Mouse (Mus musculus) liver, embryonic 14.5 days (tissue): ENCODE results near the gene Stam2. TPM values are rescaled to one million over a fixed set of nuclear protein-coding genes. Genes with fewer than 3 reads are reported as not detected.

ENCODE experiments used
- ATAC-seq: fragments of 200-750 bp; cut with Nextera tagmentation; 2 replicates; pipeline ENCODE4 v1.8.0; 2017; ENCODE audit warnings: moderate number of reproducible peaks, mild to moderate bottlenecking, moderate library complexity; ENCODE audit not compliant: insufficient read depth
- DNase-seq, 3 experiments: peaks; one replicate each; pipeline ENCODE4 v3.0.0-alpha.2; 2012 to 2013; ENCODE audit warnings: low read depth in 3 of 3, low spot score in 3 of 3
- H3K27ac ChIP-seq: fragments of 300-500 bp; sonication (generic); 2 replicates; pipeline ENCODE4 v1.5.1; 2014; ENCODE audit warnings: moderate library complexity, mild to moderate bottlenecking, control low read depth, inconsistent platforms
- H3K27me3 ChIP-seq: fragments of 300-500 bp; sonication (generic); 2 replicates; pipeline ENCODE4 v1.6.1; 2014; ENCODE audit warnings: mild to moderate bottlenecking, low read length, moderate library complexity; ENCODE audit not compliant: control insufficient read depth, insufficient read depth
- H3K36me3 ChIP-seq: fragments of 300-500 bp; sonication (generic); replicated peaks from 2 replicates; pipeline ENCODE4 v1.6.1; 2014; ENCODE audit warnings: low read depth; ENCODE audit not compliant: control insufficient read depth, insufficient read depth
- H3K4me1 ChIP-seq, 2 experiments: fragments of 200-500 bp in 1 of 2; fragments of 300-500 bp in 1 of 2; sonication (generic) in 1 of 2; replicated peaks; 2 replicates each; pipeline ENCODE4 v1.6.1; 2012 to 2014; ENCODE audit warnings: antibody characterized with exemption in 1 of 2, inconsistent platforms in 1 of 2, low read length in 1 of 2; ENCODE audit not compliant: control insufficient read depth in 2 of 2, insufficient read depth in 2 of 2
- H3K4me2 ChIP-seq: fragments of 300-500 bp; sonication (generic); 2 replicates; pipeline ENCODE4 v1.6.1; 2014; ENCODE audit warnings: low read depth, mild to moderate bottlenecking, control low read depth, moderate library complexity
- H3K4me3 ChIP-seq, 2 experiments: fragments of 200-500 bp in 1 of 2; fragments of 300-500 bp in 1 of 2; sonication (generic) in 1 of 2; 2 replicates each; pipeline ENCODE4 v1.5.1; 2012 to 2014; ENCODE audit warnings: low read depth in 2 of 2, low read length in 2 of 2, mild to moderate bottlenecking in 2 of 2, control low read depth in 1 of 2, inconsistent platforms in 1 of 2, moderate library complexity in 1 of 2; ENCODE audit not compliant: insufficient read depth in 1 of 2
- H3K9ac ChIP-seq: fragments of 300-500 bp; sonication (generic); replicated peaks from 2 replicates; pipeline ENCODE4 v1.6.1; 2014; ENCODE audit warnings: mild to moderate bottlenecking, control low read depth, moderate library complexity
- H3K9me3 ChIP-seq: fragments of 300-500 bp; sonication (generic); 2 replicates; pipeline ENCODE4 v1.6.1; 2016; ENCODE audit warnings: low read length, mixed read lengths; ENCODE audit not compliant: control insufficient read depth
- CTCF ChIP-seq: IDR thresholded peaks from 2 replicates; pipeline ENCODE4 v1.5.1; 2016; ENCODE audit warnings: antibody characterized with exemption, low read depth, control low read depth
- EP300 ChIP-seq: IDR thresholded peaks from 2 replicates; pipeline ENCODE4 v1.6.1; 2016; ENCODE audit warnings: antibody characterized with exemption, low read depth
- WGBS: fragments of 180-500 bp; shearing (Covaris S2); extraction: QIAGEN DNeasy Blood & Tissue Kit; methylation state at CpG from one replicate; pipeline ENCODE4 v1.1.7; 2014; ENCODE audit not compliant: insufficient replicate concordance; 5-methylcytosine and 5-hydroxymethylcytosine counted together
- polyA plus RNA-seq, 2 experiments: library from polyadenylated mRNA; depleted of rRNA in 1 of 2; stranded (reverse) in 1 of 2; unstranded in 1 of 2; fragments of >200 nt; fragmentation: Nextera tagmentation in 1 of 2; extraction: Ambion mirVana in 1 of 2; gene quantifications; 2 replicates each; pipeline versions ENCODE4 v1.2.1 to v1.2.3; 2012 to 2014

The Stam2 gene
- polyA plus RNA-seq, 2 experiments = 2.9 to 9.4 TPM

- Histone ChIP-seq H3K4me3 (no peak overlapping the region), H3K36me3 (no peaks in the 10 kb centered on the region), H3K9ac (no peak overlapping the region), H3K4me2 (no peak overlapping the region), H3K27ac (no peak overlapping the region), H3K4me1 (no peaks in the 10 kb centered on the region), H3K9me3 (no peaks in the 10 kb centered on the region), H3K27me3 (no peaks in the 10 kb centered on the region)
- no peak for DNase-seq
- no peak for TF ChIP-seq EP300
- TF ChIP-seq CTCF = no peak
- ATAC-seq = no peak
- WGBS = 37% methylated on average over 7 of the region's 7 CpGs
These were observed 20.4 kb upstream of the Stam2 start for GRCm38 (mm10) chr2:52762529-52762928.

- H3K36me3 ChIP-seq = no peaks in the 10 kb centered on the region
- ATAC-seq = no peak
- no peak overlapping the region for H3K27ac ChIP-seq
- no peaks in the 10 kb centered on the region for H3K4me1 ChIP-seq
- no peak overlapping the region for H3K4me3 ChIP-seq
- H3K27me3 ChIP-seq = no peaks in the 10 kb centered on the region
- H3K9me3 ChIP-seq = no peaks in the 10 kb centered on the region
- H3K9ac ChIP-seq = no peak overlapping the region
- DNase-seq = peak in 2 of 3 experiments; percentile 9 to 10
- H3K4me2 ChIP-seq = no peak overlapping the region
- WGBS = 19% methylated on average over 10 of the region's 10 CpGs
- TF ChIP-seq CTCF (peak; percentile 72), EP300 (no peak)
These were observed 16.5 kb upstream of the Stam2 start for GRCm38 (mm10) chr2:52758627-52759026.

GRCm38 (mm10) chr2:52756691-52757090 is 14.6 kb upstream of the Stam2 start:
- Histone ChIP-seq H3K27me3 (no peaks in the 10 kb centered on the region), H3K27ac (no peak overlapping the region), H3K36me3 (no peaks in the 10 kb centered on the region), H3K4me2 (no peak overlapping the region), H3K4me3 (no peak overlapping the region), H3K9me3 (no peaks in the 10 kb centered on the region), H3K9ac (no peak overlapping the region), H3K4me1 (no peaks in the 10 kb centered on the region)
- TF ChIP-seq CTCF = peak; percentile 49; the same call in 1 of the 2 replicates
- no peak for TF ChIP-seq EP300
- DNase-seq = no peak
- 11% methylated on average over 3 of the region's 3 CpGs for WGBS
- no peak for ATAC-seq

- no peak overlapping the region for H3K4me2 ChIP-seq
- 54% methylated on average over 3 of the region's 3 CpGs for WGBS
These were observed 11.7 kb upstream of the Stam2 start for GRCm38 (mm10) chr2:52753573-52754317.

GRCm38 (mm10) chr2:52744099-52744498 is 2.0 kb upstream of the Stam2 start:
- Histone ChIP-seq H3K27ac (no peak overlapping the region), H3K9ac (no peak overlapping the region), H3K27me3 (no peaks in the 10 kb centered on the region), H3K36me3 (no peaks in the 10 kb centered on the region), H3K9me3 (no peaks in the 10 kb centered on the region), H3K4me1 (no peaks in the 10 kb centered on the region), H3K4me2 (no peak overlapping the region), H3K4me3 (no peak overlapping the region)
- ATAC-seq = no peak
- TF ChIP-seq CTCF (peak; percentile 36), EP300 (no peak)
- DNase-seq = no peak

More at GRCm38 (mm10) chr2:52753573-52754317, 11.7 kb upstream of the Stam2 start:
- Histone ChIP-seq H3K9ac (no peak overlapping the region), H3K27ac (no peak overlapping the region), H3K27me3 (no peaks in the 10 kb centered on the region), H3K4me1 (no peaks in the 10 kb centered on the region), H3K9me3 (no peaks in the 10 kb centered on the region), H3K4me3 (no peak overlapping the region), H3K36me3 (no peaks in the 10 kb centered on the region)
- TF ChIP-seq CTCF = no peak
- TF ChIP-seq EP300 = no peak
- DNase-seq = no peak
- no peak for ATAC-seq
